Mouse (Mus musculus): Measurements from ENCODE around the gene Cldn6.

DNA sequence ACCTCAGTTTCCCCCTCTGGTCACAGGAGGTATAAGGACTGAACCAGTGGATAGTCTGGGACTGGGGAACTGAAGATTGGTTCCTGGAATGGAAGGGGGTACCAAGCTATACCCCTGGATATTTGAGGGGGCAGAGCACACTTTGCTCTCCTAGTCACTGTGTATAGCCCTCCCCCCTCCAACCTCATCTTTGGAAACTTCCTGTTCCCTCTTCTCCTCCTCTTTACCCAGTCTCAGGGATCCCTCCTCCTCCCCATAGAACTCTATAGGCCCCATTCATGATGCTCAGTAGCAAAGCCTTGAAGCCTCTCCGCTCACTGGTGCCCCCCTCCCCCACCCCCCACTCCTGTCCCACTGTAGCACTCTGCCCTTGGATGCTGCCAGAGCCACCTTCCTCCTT, 40.4 kb downstream of the Cldn6 start:
- no peak for TF ChIP-seq CTCF (IDR thresholded peaks at IDR 0.05; ENCODE audit: extremely low read depth, insufficient read depth, insufficient read length, insufficient replicate concordance)
- no peak for TF ChIP-seq POLR2A (IDR thresholded peaks at IDR 0.05; ENCODE audit: low read depth, low read length)

All from spleen, adult 2 months (tissue).